Mouse (Mus musculus) CH12F3 (cell line): ENCODE data around the gene Slc25a12.

Experiments used
- in situ Hi-C: fragments of 300-500 bp; cut with MboI; formaldehyde crosslinking; loops from 2 replicates; pipeline ENCODE4 v1.14.3; 2020; ENCODE audit warnings: low sequenced_read_pairs

The Slc25a12 gene

DNA sequence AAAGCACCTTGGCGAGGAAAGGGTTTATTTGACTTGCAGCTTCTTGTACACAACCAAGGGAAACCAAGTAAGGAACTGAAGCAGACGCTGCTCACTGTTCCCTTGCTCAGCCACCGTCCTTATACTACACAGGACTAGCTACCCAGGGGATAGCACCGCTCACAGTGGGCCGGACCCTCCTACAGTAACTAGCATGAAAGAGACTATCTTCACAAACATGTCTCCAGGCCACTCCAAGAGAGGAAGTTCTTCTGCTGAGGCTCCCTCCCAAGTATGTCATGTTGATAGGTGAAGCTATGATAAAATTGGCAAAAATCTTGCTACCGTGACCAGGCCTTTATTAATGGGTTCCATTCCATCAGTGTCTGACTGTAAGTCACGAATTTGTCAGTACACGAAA, 98.9 kb downstream of the Slc25a12 start:
- in situ Hi-C loops = no loop called here

- in situ Hi-C loops = no loop called here
These were observed 103.0 kb downstream of the Slc25a12 start for GRCm38 (mm10) chr2:71264585-71264984.

DNA sequence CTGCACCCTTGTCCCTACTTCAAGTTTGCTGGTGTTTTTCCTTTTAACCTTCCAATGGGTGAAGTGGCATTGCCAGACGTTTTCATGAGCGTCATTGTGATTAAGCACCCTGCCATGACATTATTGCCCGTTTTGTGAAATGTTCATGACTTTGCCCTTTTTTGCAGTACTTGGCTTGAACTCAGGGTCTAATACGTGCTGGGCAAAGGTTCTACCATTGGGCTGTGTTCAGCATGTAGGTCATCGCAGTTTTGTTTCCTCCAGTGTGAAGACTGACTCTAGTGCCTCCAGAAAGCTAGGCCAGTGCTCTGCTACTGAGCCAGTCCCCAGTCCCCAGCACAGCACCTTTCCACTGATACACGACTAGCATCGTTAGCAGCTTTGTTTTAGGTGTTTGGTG, 111.0 kb downstream of the Slc25a12 start:
- in situ Hi-C loops = no loop called here

GRCm38 (mm10) chr2:71254836-71255235, 112.7 kb downstream of the Slc25a12 start:
- in situ Hi-C loops = no loop called here

- in situ Hi-C loops = no loop called here
These were observed 116.7 kb downstream of the Slc25a12 start for GRCm38 (mm10) chr2:71250841-71251240.

DNA sequence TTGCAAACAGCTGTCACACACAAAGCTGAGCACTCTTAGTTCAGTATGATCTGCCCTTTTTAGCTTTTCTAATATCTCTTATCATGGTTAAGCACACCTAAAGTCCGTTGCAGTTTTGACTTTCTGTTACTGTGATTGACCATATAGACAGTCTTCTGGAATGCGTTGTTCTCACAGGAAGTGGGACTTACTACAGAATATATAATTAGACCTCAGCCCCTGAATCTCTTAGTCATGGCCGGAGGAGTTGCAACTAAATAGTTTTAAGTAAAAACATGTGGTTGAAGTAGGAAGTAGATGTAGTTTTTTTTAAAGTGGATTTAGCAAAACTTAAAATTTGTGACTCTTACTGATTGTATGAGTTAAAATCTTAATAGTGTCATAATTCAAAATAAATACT, 119.5 kb downstream of the Slc25a12 start:
- in situ Hi-C loops = no loop called here

DNA sequence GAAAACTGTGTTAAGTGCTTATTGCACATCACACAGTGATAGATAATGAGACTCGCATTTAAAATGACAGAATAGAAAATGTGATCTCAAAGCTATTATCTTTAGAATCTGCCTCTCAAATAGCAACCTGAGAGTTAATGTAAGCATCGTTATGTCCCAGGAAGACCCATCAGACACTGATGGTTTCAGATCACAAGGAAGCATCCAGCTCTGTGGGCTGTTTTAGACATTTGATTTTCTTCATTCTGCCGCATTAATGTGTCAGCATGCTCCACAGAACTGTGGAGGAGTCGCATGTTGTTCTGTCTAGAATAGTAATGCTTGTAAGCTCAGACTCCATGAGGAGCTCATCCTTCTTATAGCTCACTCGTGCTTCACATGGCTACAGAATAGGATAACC, 121.5 kb downstream of the Slc25a12 start:
- in situ Hi-C loops = no loop called here

GRCm38 (mm10) chr2:71245416-71245815, 122.1 kb downstream of the Slc25a12 start:
- in situ Hi-C loops = no loop called here

DNA sequence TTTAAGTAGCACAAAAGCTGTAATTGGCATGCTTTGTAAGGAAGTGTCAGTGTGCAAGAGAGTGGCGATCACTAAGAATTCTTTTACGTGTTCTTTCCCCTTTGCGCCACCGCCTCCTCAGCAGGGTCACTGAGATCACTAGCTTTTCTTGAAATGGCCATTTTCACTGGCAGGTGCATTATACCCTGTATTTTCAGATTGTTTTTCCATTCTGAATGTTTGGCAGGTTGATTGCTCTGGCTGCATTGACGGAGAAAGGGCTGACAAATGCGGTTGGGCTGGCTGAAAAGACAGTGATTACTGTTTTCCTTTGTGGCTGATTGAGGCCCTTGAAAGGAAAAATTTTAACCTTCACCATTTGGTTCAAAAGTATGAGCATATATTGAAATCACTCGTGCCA, 122.7 kb downstream of the Slc25a12 start:
- in situ Hi-C loops = no loop called here

DNA sequence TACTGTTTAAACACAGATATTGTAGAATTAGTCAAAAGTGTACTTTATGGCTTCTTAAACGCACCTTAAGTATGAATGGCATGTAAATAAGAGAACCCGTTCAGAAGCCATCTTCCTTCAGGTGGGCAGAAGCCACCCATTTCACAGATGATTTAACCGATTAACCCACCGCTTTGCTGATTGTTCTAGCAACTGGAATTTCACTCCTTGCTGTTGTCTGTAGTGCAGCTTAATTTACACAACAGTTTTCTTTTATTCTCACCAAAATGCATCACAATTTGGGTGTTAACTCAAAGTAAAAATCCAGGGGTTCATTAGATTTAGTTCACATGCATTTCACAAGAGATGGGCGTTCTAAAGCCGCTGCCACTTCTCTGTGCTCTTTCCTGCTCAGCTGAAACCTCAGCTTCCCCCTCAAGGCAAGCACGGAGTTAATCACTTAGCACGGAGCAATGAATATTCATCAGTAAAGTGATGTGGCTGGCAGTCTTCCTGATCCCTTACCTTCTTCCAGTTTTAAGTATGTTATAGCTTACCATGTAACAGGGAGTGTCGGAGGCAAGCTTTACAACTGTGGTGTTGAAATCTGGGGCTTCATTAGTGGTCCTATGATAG, 124.4 kb downstream of the Slc25a12 start:
- in situ Hi-C loops = no loop called here

- in situ Hi-C loops = no loop called here
These were observed 125.4 kb downstream of the Slc25a12 start for GRCm38 (mm10) chr2:71242180-71242579.

GRCm38 (mm10) chr2:71241505-71241904, 126.0 kb downstream of the Slc25a12 start:
- in situ Hi-C loops = no loop called here

DNA sequence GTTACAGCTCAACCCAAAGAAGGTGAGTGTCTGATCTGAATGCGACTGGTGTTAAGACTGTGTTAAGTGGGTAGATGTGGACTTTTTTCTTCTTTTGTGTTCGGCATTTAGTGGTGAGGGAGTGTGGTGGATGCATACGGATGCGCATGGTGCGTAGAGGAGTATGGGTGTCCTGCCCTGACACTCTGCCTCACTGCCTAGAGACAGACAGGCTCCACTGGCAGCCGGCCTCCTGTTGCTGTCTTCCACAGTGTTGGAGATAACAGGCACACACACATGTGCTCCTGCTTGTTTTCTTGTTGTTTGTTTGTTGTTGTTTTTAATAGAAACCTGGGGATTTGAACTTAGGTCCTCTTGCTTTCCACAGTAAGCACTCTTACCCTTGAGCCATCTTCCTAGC, 131.5 kb downstream of the Slc25a12 start:
- in situ Hi-C loops = no loop called here

DNA sequence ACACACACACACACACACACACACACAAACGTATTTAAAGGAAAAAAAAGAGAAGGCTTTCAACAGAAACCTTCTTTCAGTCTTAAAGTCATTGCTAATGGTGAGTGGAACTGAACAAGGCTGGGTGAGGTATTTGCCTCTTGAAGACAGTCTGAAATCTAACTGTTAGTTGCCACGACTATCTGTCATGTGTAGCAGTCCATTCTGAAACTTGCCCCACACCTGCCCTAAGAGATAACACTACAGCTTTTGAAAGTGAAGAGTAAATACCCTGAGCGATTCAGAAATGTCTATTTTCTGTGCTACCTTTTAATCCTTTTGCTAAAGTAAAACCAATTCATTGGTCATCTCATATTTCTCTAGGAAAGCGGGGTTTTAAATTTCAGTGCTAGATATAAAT, 132.1 kb downstream of the Slc25a12 start:
- in situ Hi-C loops = no loop called here

GRCm38 (mm10) chr2:71232976-71233375, 134.6 kb downstream of the Slc25a12 start:
- in situ Hi-C loops = no loop called here

DNA sequence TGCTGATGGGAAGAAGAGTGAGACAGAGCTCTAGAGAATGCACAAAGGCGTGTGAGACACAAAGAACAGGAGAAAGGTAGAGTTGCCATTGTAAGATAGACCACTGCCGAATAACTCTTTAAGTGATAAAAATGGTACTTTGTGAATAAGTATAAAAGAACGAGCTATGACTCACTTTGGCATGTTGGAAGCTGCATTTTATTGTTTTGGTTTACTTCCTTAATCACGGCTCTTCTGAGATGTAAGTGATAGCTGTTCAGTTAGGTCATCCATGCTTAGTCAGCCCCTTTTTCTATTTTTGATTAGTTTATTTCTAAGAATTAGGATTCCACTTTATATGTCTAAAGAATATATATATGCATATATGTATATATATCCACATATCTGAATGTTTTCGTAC, 135.6 kb downstream of the Slc25a12 start:
- in situ Hi-C loops = no loop called here

DNA sequence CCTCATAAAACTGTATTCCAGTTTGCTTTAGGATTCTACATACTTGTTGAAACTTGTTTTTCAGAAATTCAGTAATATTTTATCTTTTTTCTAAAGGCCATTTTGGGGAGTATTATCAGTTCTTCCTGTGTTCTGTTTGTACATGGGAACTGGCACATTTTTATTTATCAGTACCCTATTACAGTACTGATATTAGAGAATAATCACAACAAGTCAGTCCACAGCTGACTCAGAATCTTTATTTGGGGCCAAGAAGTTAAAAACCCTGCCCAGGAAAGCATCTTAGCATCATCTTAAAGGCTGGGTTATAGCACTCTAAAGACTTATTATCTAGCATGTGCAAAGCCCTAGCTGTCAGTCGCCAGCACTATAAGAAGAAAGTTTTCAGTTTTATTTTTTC, 137.9 kb downstream of the Slc25a12 start:
- in situ Hi-C loops = no loop called here

DNA sequence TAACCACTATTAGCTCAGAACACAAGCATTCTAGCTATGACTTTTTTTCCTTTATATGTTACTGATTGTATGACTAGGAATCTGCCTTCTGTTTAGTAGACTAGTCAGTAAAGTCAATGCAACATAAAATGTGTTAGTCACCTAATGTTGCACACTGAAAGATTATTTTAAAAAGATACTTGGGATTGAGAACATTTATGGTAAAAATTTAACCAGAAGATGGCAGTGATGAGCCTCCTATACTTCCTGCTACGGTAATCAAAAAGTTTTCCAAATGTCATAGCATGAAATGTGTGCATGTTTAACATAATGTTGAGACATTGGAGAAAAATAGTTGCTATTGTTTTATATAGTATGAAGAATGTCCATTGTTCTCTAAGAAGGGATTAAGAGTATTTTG, 140.2 kb downstream of the Slc25a12 start:
- in situ Hi-C loops = no loop called here
